Mouse (Mus musculus): ENCODE data around the gene Srsf10.

Gene Srsf10

GRCm38 (mm10) chr4:135895071-135895571 lies 39.6 kb downstream of the Srsf10 start, which contains the start of gene Cnr2:
Cnr2 (plus strand) TSS chr4:135895394.
- Histone ChIP-seq H3K9me3 (ENCODE audit: low read length) (no peaks in the 10 kb centered on the region), H3K27me3 (ENCODE audit: insufficient read depth, low read length) (peaks cover 2% of the 10 kb centered on the region; the same call in 1 of the 2 replicates), H3K36me3 (ENCODE audit: insufficient read depth, low read length) (no peaks in the 10 kb centered on the region), H3K4me3 (replicated peaks; ENCODE audit: low read length) (no peak within 1 kb of the TSS), H3K4me1 (replicated peaks; ENCODE audit: low read depth, low read length) (peaks cover 27% of the 10 kb centered on the region)
- TF ChIP-seq POU5F1 (IDR thresholded peaks at IDR 0.05; ENCODE audit: borderline replicate concordance, low read length) (no peak), CTCF (conservative IDR thresholded peaks at IDR 0.05; ENCODE audit: low read length) (no peak), NANOG (IDR thresholded peaks at IDR 0.05; ENCODE audit: borderline replicate concordance, low read length) (no peak)

DNA sequence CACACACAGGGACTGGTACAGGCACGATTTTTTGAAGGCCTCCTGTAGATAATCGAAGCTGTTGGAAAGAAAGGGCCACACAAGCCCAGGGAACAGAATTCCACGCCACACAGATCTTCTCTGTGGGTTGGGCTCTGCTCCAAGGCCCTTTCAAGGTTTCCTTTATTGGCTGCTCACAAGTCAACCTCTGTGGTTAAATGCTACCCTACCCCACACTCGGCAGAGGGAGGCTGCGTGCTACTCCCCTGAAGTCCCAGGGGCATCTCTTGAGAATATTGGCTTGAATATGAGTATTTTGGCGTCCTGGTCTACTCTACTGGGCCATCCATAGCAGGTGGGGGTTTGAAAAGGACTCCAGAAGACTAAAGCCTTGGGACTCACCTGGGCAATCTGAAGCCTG lies 40.6 kb downstream of the Srsf10 start:
- TF ChIP-seq POU5F1 (IDR thresholded peaks at IDR 0.05; ENCODE audit: borderline replicate concordance, low read length), result no peak
- TF ChIP-seq CTCF (conservative IDR thresholded peaks at IDR 0.05; ENCODE audit: low read length), result no peak
- no peak for TF ChIP-seq NANOG (IDR thresholded peaks at IDR 0.05; ENCODE audit: borderline replicate concordance, low read length)
- Histone ChIP-seq H3K4me3 (replicated peaks; ENCODE audit: low read length) (no peak overlapping the region), H3K9me3 (ENCODE audit: low read length) (no peaks in the 10 kb centered on the region), H3K4me1 (replicated peaks; ENCODE audit: low read depth, low read length) (peaks cover 29% of the 10 kb centered on the region), H3K36me3 (ENCODE audit: insufficient read depth, low read length) (no peaks in the 10 kb centered on the region), H3K27me3 (ENCODE audit: insufficient read depth, low read length) (peaks cover 3% of the 10 kb centered on the region; the same call in 1 of the 2 replicates)

GRCm38 (mm10) chr4:135898380-135899049 lies 43.0 kb downstream of the Srsf10 start:
- TF ChIP-seq POU5F1 (IDR thresholded peaks at IDR 0.05; ENCODE audit: borderline replicate concordance, low read length) (no peak), CTCF (conservative IDR thresholded peaks at IDR 0.05; ENCODE audit: low read length) (no peak), NANOG (IDR thresholded peaks at IDR 0.05; ENCODE audit: borderline replicate concordance, low read length) (no peak)
- H3K9me3 ChIP-seq (ENCODE audit: low read length), result no peaks in the 10 kb centered on the region

GRCm38 (mm10) chr4:135899050-135899448 lies 43.5 kb downstream of the Srsf10 start:
- H3K4me1 ChIP-seq (replicated peaks; ENCODE audit: low read depth, low read length), result peaks cover 29% of the 10 kb centered on the region
- no peak overlapping the region for H3K4me3 ChIP-seq (replicated peaks; ENCODE audit: low read length)
- no peaks in the 10 kb centered on the region for H3K9me3 ChIP-seq (ENCODE audit: low read length)
- H3K27me3 ChIP-seq (ENCODE audit: insufficient read depth, low read length), result peaks cover 3% of the 10 kb centered on the region; the same call in 1 of the 2 replicates
- TF ChIP-seq POU5F1 (IDR thresholded peaks at IDR 0.05; ENCODE audit: borderline replicate concordance, low read length), result no peak
- TF ChIP-seq CTCF (conservative IDR thresholded peaks at IDR 0.05; ENCODE audit: low read length), result no peak
- no peak for TF ChIP-seq NANOG (IDR thresholded peaks at IDR 0.05; ENCODE audit: borderline replicate concordance, low read length)
- no peaks in the 10 kb centered on the region for H3K36me3 ChIP-seq (ENCODE audit: insufficient read depth, low read length)

More at GRCm38 (mm10) chr4:135898380-135899049, 43.0 kb downstream of the Srsf10 start:
- H3K4me1 ChIP-seq (replicated peaks; ENCODE audit: low read depth, low read length), result peaks cover 29% of the 10 kb centered on the region
- 0 out of 2 replicates have a peak overlapping the region, but pooled peaks have one; percentile 2 for H3K4me3 ChIP-seq (replicated peaks; ENCODE audit: low read length)
- H3K36me3 ChIP-seq (ENCODE audit: insufficient read depth, low read length), result no peaks in the 10 kb centered on the region
- H3K27me3 ChIP-seq (ENCODE audit: insufficient read depth, low read length), result peaks cover 3% of the 10 kb centered on the region; the same call in 1 of the 2 replicates

DNA sequence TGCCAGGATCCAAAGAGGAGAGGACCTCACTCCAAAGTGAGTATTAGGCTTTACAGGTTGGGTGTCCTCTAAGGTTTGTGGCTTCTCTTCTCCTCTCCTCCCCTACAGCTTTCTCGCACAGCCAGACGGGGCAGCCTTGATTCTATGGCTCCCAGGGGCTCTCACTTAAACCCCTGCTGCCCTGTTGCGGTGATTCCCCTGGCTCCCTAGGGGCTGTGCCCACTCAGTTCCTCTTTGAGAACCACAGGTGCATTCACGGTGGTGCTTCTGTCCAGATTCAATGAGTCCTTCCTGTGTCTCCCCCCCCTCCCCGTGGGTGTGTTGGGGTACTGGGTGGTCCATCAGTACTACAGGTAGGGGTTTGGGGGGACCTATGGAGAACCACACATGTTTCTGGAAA lies 44.5 kb downstream of the Srsf10 start:
- TF ChIP-seq POU5F1 (IDR thresholded peaks at IDR 0.05; ENCODE audit: borderline replicate concordance, low read length) (no peak), CTCF (conservative IDR thresholded peaks at IDR 0.05; ENCODE audit: low read length) (no peak), NANOG (IDR thresholded peaks at IDR 0.05; ENCODE audit: borderline replicate concordance, low read length) (no peak)
- H3K27me3 ChIP-seq (ENCODE audit: insufficient read depth, low read length), result peaks cover 7% of the 10 kb centered on the region; the same call in 1 of the 2 replicates
- H3K36me3 ChIP-seq (ENCODE audit: insufficient read depth, low read length), result no peaks in the 10 kb centered on the region
- no peaks in the 10 kb centered on the region for H3K9me3 ChIP-seq (ENCODE audit: low read length)
- H3K4me1 ChIP-seq (replicated peaks; ENCODE audit: low read depth, low read length), result peaks cover 26% of the 10 kb centered on the region
- no peak overlapping the region for H3K4me3 ChIP-seq (replicated peaks; ENCODE audit: low read length)

- H3K9me3 ChIP-seq (ENCODE audit: low read length), result no peaks in the 10 kb centered on the region
- TF ChIP-seq POU5F1 (IDR thresholded peaks at IDR 0.05; ENCODE audit: borderline replicate concordance, low read length) (no peak), CTCF (conservative IDR thresholded peaks at IDR 0.05; ENCODE audit: low read length) (no peak), NANOG (IDR thresholded peaks at IDR 0.05; ENCODE audit: borderline replicate concordance, low read length) (no peak)
- H3K27me3 ChIP-seq (ENCODE audit: insufficient read depth, low read length), result peaks cover 7% of the 10 kb centered on the region; the same call in 1 of the 2 replicates
These were observed 47.2 kb downstream of the Srsf10 start for GRCm38 (mm10) chr4:135902606-135903242.

DNA sequence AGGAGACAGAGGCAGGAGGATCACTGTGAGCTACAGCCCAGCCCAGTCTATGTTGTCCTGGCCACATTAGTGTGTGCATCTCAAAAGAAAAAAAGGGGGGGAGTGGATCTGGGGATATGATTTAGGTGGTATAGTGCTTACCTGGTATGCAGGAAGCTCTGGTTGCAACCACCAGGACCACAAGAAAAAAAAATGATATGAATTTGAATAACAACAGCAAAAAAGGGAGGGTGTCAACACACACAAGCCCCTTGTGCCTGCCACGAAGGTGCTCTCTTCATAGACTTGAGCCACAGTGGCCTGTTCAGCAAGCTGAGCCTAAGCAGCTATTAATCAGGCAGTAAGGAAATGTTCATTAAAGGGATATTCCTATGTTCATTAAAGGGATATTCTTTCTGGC lies 49.3 kb downstream of the Srsf10 start:
- no peak for TF ChIP-seq NANOG (IDR thresholded peaks at IDR 0.05; ENCODE audit: borderline replicate concordance, low read length)
- TF ChIP-seq POU5F1 (IDR thresholded peaks at IDR 0.05; ENCODE audit: borderline replicate concordance, low read length), result no peak
- TF ChIP-seq CTCF (conservative IDR thresholded peaks at IDR 0.05; ENCODE audit: low read length), result no peak
- Histone ChIP-seq H3K9me3 (ENCODE audit: low read length) (no peaks in the 10 kb centered on the region), H3K36me3 (ENCODE audit: insufficient read depth, low read length) (no peaks in the 10 kb centered on the region)

More at GRCm38 (mm10) chr4:135902606-135903242, 47.2 kb downstream of the Srsf10 start:
- Histone ChIP-seq H3K4me3 (replicated peaks; ENCODE audit: low read length) (no peak overlapping the region), H3K4me1 (replicated peaks; ENCODE audit: low read depth, low read length) (peaks cover 20% of the 10 kb centered on the region), H3K36me3 (ENCODE audit: insufficient read depth, low read length) (no peaks in the 10 kb centered on the region)

DNA sequence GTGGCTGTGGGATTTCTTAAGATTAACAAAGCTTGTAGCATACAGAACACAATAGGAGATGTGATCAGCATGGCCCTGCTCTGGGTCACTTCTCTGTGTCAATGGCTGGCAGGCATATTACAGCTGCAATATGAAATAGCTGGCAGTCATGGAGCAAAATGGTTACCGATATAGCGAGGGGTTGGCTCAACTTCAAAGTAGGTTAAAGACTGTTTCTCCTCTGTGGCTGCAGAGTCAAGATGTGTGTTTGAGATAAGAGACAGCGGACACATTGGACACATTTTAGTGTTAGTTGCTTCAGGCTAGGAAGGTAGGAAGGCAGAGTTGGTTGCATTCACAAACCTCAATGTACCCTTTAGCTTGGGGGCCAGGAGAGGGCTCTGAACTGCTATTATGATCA lies 51.1 kb downstream of the Srsf10 start:
- no peaks in the 10 kb centered on the region for H3K4me1 ChIP-seq (replicated peaks; ENCODE audit: low read depth, low read length)

More for the DNA sequence above, 49.3 kb downstream of the Srsf10 start:
- Histone ChIP-seq H3K4me3 (replicated peaks; ENCODE audit: low read length) (no peak overlapping the region), H3K4me1 (replicated peaks; ENCODE audit: low read depth, low read length) (peaks cover 4% of the 10 kb centered on the region), H3K27me3 (ENCODE audit: insufficient read depth, low read length) (peaks cover 7% of the 10 kb centered on the region; the same call in 1 of the 2 replicates)

More for the DNA sequence above, 51.1 kb downstream of the Srsf10 start:
- Histone ChIP-seq H3K27me3 (ENCODE audit: insufficient read depth, low read length) (0 out of 2 replicates have a peak, but pooled peaks cover 4% of the 10 kb centered on the region), H3K36me3 (ENCODE audit: insufficient read depth, low read length) (no peaks in the 10 kb centered on the region), H3K4me3 (replicated peaks; ENCODE audit: low read length) (no peak overlapping the region), H3K9me3 (ENCODE audit: low read length) (no peaks in the 10 kb centered on the region)
- no peak for TF ChIP-seq NANOG (IDR thresholded peaks at IDR 0.05; ENCODE audit: borderline replicate concordance, low read length)
